Mouse (Mus musculus) layer of hippocampus, adult 18-20 months (tissue): ENCODE results near the gene Akap2. TPM values are rescaled to one million over a fixed set of nuclear protein-coding genes. Genes with fewer than 3 reads are reported as not detected.

ENCODE experiments used
- DNase-seq, 2 experiments: peaks; one replicate each; pipeline ENCODE4 v3.0.0; 2022; ENCODE audit warnings: low spot score in 2 of 2
- total RNA-seq, 2 experiments: library from RNA; stranded (reverse); gene quantifications; 2 replicates each; pipeline ENCODE4 v1.2.3; 2021

Akap2 gene
- total RNA-seq, 2 experiments from 2014 or later = 52.0 to 53.2 TPM

DNA sequence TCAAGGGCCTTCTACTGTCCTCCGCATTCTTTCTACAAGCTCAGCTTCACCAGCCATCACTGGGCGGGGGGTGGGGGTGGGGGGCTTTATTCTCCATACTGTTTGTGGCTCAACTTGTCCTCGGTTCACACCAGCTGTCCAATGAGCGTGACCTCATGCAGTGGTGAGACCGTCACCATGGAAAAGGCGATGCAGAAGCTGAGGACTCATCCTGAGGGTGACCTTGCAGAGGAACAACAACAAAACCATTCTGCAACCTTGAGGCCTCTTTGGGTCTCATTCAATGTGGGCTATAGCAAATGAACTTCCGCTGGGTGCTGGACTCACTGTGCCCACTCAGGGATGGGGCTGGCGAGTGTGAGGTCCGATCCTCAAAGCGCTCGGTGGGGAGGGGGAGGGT, 34.1 kb downstream of the Akap2 start:
- DNase-seq = no peak

DNA sequence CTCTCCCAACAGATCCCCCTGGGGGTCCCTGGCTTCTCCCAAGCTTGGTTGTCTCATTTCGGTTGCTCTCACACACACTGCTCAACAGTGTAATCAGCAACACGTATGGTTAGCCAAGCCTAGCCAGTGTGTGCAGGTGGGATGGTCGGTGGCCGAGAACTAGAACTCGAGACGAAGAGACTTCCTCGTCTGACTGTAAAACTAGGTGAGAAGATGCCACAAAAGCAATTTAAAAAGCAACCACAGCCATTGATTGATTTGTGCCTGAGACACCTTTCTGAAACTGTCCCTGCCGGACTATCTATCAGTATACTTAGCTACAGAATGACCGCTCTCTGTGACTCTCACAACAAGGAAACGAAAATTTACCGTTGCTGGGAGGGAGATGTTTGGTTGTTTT, 37.6 kb downstream of the Akap2 start:
- DNase-seq = no peak

DNA sequence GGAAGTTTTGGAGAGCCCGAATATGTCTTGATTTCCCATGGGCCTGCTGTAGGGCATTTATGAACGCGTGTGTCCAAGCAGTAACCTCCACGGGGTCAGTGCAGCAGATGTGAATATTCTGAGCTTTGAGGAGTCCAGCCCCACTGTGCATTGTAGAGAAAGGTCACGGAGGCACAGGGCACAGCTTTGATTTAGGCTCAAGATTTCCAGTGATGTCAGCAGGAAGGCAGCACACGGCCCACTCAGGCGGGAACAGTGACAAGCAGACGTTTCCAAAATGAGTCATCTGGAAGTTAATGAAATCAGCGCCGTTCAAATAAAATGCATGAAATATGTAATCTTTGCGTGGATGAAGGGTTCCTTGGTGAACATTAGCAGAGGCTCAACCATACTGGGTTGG, 40.5 kb downstream of the Akap2 start:
- DNase-seq = peak; percentile 37 to 64

DNA sequence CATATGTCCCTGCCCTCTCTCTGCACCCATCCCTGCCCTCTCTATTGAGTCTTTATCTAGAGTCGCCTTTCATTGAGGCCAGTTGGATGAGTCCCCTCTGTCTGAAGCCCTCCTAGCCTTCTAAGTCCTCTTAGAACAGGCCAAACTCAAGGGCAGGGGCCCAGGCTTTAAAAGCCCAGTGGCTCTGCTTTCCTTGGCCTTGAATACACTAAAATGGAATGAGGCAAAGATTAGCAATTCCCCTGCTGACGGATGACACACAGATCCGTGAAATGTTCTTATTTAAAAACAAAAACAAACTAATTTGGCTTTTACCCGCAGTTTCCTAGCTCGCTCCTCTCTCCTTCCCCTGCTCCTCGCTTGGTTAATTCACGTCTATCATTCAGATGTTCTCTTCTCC, 45.0 kb downstream of the Akap2 start:
- DNase-seq = no peak

DNA sequence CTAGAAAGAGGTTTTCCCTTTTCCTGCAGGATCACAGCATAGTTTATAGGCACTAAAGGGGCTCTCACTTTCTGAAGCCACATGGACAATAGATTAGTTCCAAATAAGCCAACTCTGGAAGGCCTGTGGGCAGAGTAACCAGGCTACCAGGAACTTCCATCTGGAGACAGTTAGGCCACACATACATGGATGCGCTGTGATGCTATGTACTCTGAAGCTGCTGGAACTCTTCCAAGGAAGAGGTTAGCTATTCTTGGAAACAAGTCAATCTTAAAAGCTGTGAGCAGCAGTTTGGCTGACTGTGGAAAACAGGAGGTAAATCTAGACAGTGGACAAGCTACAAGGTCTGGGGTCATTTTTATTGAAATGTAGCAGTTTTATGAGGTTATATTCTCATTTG, 46.9 kb downstream of the Akap2 start:
- peak in 1 of 2 experiments; percentile 37 for DNase-seq

DNA sequence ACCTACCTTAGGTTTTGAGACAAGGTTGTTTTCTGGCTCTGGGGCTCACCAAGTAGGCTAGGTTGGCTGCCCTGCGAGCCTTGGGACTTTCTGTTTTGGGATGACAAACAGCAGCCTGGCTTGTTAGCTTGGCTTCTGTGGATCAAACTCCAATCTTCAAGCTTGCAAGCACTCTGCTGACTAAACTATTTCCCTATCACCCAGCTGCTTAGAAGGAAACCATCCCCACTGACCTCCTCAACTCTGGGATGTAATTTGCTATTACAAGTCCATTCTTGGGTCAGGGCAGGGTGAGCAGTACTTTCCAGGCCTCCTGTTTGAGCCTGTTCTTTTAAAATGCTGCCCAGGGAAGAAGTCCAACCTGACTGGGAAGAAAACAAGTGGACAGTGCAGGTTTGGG, 47.5 kb downstream of the Akap2 start:
- no peak for DNase-seq

DNA sequence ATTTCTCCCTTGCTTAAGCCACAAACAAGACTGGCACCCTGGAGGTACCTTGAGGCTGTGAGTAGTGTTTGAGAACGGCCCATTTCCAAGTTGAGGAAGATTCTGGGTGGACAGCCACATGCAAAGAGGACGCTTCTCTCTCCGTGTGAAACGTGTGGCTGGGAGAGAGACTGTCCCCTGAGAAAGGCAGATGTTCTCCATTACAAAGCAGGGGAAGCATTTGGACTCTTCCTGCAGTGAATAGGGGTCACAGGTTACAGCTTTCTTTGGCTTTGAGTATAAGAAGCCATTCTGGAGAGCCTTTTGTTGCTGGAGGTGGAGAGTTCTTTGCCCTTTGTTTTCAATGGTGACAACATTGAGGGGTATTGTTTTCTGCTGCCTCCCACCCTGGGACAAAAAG, 48.3 kb downstream of the Akap2 start:
- DNase-seq = no peak

DNA sequence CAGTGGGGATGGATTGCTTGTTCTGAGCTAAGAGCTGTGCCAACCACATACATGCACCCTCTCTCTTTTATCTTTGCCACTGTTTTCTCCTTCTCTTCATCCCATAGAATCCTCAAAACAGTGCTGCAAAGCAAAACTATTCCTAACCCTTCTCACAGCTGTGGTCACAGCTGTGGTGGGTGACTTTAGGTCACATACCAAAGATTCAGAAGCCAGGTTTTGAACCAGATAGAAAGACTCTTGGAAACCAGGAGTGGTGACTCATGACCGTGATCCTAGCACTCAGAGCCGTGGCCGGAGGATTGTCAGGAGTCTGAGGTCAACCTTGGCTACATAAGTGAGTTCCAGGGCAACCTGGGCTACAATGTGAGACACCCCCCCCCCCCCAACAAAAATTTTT, 51.5 kb downstream of the Akap2 start:
- no peak for DNase-seq

DNA sequence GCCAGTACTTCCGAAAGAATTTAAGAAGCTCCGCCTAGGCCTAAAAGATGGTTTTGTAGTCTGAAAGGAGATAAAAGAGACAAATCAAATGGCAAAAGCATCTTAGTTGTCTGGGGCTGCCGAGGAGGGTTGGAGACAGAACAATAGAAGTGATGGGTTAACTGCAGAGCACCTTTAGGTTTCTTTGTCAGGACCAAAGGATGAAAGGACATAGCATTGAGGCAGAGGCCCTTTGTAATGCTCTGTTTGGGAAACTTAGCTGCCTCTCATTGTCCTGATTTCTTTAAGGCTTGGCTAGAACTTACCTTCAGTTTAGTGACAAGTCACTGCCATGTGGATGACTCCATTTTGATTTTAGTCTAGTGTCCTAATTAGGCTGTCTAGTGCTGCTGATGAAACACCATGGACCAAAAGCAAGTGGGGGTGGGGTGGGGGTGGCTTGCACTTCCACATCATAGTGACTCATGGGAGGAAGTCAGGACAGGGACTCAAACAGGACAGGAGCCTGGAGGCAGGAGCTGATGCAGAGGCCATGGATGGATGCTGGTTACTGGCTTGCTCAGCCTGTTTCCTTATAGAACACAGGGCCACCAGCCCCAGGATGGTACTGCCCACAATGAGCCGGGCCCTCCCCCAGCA, 52.8 kb downstream of the Akap2 start:
- no peak for DNase-seq

DNA sequence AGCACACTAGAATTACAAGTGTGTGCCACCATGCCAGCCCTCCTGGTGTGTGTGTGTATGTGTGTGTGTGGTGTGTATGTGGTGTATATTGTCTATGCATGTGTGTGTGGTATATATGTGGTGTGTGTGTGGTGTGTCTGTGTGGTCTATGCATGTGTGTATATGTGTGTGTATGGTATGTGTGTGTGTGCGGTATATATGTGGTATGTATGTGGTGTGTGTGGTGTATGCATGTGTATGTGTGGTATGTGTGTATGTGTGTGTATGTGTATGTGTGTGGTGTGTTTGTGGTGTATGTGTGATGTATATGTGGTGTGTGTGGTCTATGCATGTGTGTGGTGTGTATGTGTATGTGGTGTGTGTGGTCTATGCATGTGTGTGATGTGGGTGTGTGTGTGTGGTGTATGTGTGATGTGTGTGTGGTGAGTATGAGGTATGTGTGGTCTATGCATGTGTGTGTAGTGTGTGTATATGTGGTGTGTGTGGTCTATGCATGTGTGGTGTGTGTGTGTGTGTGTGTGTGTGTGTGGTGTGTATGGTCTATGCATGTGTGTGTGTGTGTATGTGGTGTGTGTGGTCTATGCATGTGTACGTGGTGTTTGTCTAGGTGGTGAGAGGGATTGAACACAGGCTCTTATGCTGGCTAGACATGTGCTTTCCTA, 54.2 kb downstream of the Akap2 start:
- DNase-seq = no peak

DNA sequence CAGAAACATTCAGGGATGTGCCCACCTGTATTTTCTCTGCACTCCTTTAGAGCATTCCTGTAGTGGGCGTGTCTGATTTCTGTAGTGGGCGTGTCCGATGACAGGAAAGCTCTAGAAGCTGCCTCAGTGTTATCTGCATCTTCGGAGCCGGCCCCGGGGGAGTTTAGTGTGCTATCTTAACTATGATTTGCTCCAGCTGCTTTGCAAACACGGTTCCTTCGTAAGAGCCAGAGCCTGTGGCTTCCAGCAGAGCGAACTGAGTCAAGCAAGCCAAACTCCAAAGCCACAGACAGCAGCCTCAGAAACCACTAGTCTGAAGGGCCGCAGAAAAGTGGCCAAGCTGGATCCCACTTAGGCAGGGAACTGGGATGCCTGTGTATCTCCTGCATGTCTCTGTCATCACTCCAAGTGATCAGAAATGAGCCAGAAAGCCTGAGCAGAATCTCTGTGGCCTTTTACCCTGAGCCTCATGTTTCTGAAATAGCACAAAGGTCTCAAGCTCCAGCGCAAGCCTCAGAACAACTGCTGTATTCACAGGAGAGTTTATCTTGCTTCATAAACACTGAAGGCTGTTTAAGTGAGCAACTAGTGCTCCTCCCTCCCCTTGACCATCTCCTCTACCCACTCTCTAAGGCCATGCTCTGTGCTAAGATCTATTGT, 55.5 kb downstream of the Akap2 start:
- DNase-seq = no peak

DNA sequence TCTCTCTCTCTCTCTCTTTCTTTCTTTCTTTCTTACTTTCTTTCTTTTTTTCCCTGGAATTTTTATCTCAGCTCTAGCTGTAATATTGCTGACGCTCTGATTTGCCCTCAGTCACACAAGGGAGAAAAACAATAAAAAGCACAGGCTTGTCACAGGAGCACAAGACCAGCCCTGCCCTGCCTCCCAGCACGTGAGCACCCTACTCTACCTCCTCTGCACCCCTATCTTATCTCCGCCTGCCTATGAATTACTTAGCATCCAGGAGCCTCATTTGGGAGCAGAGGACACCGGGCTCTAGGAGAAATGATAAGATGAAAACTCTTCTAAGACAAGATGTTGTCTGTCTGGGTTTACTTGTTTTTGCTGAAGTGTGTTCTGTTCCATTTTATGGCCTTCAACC, 57.1 kb downstream of the Akap2 start:
- DNase-seq = no peak

DNA sequence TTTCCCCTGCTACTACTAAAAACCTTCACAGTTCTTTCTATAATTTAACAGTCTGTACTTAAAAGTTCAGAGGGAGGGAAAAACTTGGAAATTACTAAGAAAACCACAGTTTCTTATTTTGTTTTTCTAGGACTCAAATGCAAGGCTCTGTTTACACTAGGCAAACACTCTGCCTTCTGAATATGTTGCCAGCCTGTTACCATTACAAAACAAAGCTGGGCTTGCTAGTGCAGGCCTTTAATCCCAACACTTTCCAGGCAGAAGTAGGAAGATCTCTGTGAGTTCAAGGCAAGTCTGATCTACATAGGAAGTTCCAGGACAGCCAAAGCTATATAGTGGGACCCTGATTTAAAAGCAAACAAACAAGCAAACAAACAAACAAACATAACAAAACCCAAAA, 58.1 kb downstream of the Akap2 start:
- DNase-seq = no peak

DNA sequence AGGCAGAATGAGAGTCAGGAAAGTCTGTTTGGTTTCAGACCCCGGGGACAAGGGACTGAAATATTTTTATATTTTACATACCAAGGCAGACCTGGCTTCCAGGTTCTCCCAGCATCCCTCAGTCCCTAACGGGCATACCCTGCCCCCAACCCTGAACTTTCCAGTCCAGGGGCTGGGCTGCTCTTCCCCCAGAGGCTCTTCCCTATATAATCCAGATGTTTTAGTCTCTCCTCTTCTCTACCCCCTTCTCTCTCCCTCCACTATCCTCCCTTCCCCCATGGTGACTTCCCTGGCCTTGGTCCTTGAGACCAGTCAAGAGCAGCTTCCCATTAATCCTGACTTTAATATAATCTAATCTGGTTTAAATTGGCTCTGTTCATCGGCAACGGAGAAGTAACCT, 62.9 kb downstream of the Akap2 start:
- DNase-seq = no peak

DNA sequence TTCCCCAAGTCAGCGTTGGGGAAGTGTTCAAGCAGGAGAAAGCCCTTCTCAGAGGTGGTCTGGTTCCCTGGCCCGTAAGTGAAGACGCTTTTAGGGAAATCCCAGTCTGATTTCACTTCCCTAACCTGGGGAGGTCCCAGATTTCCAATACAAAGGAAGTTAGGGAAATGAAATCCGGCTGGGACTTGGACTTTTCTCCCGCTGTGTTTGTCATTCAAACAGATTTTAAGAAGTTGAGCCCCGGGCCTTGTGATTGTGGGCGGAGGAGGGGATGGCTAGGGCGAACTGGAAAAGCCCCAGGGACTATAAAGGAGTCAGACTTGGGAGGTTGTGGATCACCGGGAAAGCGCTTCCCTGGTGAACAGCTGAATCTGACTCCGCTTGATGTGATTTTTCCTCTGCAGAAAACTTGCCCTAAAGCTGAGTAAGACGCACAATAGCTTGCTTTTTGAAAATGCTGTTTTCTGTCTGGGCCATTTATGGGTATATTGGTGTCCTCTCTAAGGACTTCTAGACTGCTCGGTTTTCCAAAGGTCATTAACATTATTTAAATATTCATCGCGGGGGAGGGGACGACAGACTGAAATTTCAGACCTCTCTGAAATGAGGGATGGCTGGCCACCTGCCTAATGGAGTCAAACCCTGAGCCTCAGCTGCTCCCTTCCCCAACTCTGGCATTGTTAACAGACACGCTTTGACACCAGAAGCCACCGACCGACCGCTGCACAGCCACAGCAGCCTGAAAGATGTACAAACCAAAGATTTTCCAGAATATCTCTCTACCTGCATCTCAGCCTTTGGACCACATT, 63.6 kb downstream of the Akap2 start:
- no peak for DNase-seq

DNA sequence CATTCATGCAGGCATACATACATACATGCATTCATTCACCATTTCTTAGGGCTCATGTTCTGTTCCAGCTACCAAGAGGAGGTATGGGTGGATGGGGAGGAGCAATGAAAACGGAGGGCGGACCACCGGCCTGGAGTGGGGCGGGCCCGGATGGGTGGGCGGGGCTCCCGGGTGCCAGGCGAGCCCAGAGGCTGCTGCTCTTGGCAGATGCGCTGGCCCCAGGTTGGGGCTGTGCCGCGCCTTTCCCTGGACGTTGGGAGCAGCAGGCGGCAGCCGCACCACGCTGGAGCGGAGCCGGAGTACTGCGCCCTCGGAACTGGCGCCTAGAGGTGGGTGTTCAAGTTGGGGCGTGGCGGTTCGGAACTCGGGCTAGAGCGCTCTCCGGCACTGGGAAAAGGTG, 64.5 kb downstream of the Akap2 start:
- peak in 1 of 2 experiments; percentile 44 for DNase-seq

DNA sequence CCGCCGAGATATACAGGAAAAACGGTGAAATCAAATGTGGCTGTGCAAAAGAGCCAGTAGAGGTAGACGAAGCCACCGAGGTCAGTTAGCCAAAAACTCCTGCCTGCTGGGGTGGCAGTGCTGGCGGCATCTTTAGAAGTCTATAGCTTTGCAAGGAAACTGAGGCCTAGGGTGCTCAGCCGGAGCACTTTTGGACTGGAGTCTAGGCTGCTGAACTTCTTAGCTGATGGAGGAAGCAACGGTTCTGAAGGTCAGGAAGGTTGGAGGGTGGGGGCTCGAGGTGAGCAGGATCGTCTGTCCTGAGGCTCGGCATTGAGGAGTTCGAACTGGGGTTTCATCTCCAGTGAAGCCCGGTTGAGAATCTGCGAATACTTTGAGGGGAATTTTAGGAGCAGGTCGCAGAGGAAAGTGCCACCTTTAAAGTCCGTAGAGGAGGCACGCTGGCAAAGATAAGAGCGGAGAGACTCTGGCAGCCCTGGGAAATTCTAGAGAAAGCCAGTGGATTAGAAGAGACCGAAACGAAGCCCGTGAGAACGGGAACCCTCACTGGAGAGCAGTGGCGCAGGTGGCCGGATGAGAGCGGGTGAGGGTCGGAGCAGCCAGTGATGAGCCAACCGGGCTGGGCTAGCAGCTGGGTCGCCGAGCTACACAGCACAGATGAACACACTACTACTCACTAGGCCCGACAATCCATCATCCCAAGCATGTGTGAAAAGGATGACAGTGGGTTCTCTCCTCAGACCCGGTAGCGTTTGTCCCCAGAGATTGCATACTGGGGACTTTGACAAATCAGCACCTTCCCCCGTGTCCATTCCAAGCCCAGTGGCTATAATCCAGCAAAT, 65.3 kb downstream of the Akap2 start:
- no peak for DNase-seq

DNA sequence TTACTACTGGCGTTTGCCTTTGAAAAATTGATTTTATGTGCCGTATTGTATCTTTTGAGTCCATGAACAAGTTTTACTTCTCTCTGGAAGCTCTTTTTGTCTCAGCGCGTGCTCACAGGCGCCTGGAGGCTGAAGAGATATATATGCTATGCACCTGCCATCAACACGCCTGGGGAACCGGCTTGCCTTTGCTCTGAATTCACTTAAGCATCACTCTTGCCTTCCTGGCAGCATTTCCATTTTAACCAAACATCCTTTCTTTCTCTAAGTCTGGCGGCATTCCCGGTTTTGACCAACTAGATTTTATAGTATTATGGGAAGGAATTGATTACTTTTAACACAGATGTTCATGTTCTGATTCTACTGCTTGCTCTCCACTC, 65.9 kb downstream of the Akap2 start:
- DNase-seq = no peak

DNA sequence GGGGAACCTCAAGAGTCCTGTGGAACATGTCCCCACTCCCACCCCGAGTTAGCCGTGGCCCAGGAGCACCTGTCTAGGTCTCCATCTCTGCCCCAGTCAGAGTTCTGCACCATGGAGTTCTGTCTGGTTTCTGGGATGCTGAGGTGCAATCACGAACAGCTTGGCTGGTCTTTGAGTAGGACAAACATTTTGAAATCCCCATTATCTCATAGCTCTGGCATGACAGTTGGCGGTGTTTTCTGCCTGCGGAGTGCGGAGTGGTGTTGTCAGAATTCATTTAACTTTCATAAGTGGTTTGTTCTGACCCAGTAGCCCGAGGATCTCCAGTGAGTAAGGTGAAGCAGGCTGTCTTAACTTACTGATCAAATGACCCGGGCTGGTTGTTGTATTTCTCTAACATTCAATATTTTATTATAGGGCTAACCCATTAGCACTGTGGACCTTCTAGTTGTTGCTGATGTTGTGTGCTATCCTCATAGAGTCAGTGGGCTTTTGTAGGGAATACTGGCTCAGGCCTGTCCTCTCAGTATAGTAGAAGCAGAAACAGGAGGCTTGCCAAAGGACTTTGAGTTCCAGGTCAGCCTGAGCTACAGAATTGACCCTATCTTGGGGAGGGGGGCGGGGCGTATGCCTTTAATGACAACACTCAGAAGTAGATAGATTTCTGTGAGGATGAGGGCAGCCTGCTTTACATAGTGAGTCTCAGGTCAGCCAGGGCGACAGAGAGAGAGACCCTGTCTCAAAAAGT, 66.6 kb downstream of the Akap2 start:
- peak in 1 of 2 experiments; percentile 26 for DNase-seq

DNA sequence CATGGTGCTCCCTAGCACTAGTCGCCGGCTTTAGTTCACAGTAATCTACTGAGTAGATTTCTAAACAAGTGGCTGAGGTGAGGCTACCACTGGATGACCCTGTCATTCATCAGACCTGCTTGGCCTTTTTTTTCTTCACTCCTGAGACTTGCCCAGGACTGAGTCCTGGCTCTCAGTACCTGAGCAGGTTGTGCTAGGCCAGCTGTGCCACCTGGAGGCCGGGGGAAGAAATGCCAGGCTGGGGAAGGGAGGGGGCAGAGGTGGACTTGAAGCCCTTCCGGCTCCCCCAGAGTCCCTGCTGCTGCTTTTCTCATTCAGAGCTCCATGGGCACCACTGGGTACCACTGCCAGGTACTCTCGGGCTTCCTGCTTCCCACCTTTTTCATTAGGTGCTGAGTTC, 71.3 kb downstream of the Akap2 start:
- no peak for DNase-seq
